Mouse (Mus musculus) layer of hippocampus, postnatal 10 days (tissue): ENCODE measurements around the gene Tstd3. TPM values are rescaled to one million over a fixed set of nuclear protein-coding genes. Genes with fewer than 3 reads are reported as not detected.

Experiments used
- DNase-seq, 2 experiments: peaks; one replicate each; pipeline ENCODE4 v3.0.0; 2021; ENCODE audit warnings: low spot score in 2 of 2
- long read RNA-seq: library from polyadenylated mRNA; stranded (forward); transcript quantifications from one replicate; pipeline ENCODE4 v2.0.0, GENCODE M21; 2023
- total RNA-seq, 2 experiments: library from RNA; stranded (reverse); gene quantifications; 2 replicates each; pipeline ENCODE4 v1.2.3; 2021

Gene Tstd3
- 10 to 100 TPM; 16.3 to 16.7 TPM for total RNA-seq
- long read RNA-seq, transcript Tstd3-201 (4 exons, 1,588 nt) = major isoform, 28 of 35 reads
- long read RNA-seq, partial matches to known transcripts = 1 of 35 reads
- long read RNA-seq, other reads (novel, unspliced or antisense) = 6 of 35 reads

GRCm38 (mm10) chr4:21766863-21767304 lies at the start of gene Tstd3, which contains the start of gene Usp45:
Gene Tstd3 (minus strand): TSS chr4:21767212.
Gene Usp45 (plus strand): TSS chr4:21767156.
- peak; percentile 83 to 88 for DNase-seq

- peak; percentile 47 to 51 for DNase-seq
Observed at GRCm38 (mm10) chr4:21814029-21814428, 47.0 kb upstream of the Tstd3 start.

- DNase-seq = no peak
Observed at GRCm38 (mm10) chr4:21812635-21813034, 45.6 kb upstream of the Tstd3 start.

GRCm38 (mm10) chr4:21810608-21811007 lies 43.6 kb upstream of the Tstd3 start:
- DNase-seq = no peak

GRCm38 (mm10) chr4:21807204-21807603 lies 40.2 kb upstream of the Tstd3 start:
- DNase-seq = no peak

GRCm38 (mm10) chr4:21801620-21802019 lies 34.6 kb upstream of the Tstd3 start:
- DNase-seq = no peak

- no peak for DNase-seq
Observed at GRCm38 (mm10) chr4:21801013-21801412, 34.0 kb upstream of the Tstd3 start.

- peak; percentile 28 to 37 for DNase-seq
Observed at GRCm38 (mm10) chr4:21793631-21794030, 26.6 kb upstream of the Tstd3 start.

- DNase-seq = no peak
Observed at GRCm38 (mm10) chr4:21789836-21790235, 22.8 kb upstream of the Tstd3 start.

- DNase-seq = no peak
Observed at GRCm38 (mm10) chr4:21788903-21789302, 21.9 kb upstream of the Tstd3 start.

GRCm38 (mm10) chr4:21786268-21786667 lies 19.3 kb upstream of the Tstd3 start:
- DNase-seq = no peak

- no peak for DNase-seq
Observed at GRCm38 (mm10) chr4:21780816-21781726, 14.1 kb upstream of the Tstd3 start.

GRCm38 (mm10) chr4:21776946-21777265 lies 9.9 kb upstream of the Tstd3 start:
- no peak for DNase-seq

GRCm38 (mm10) chr4:21776091-21776945 lies 9.3 kb upstream of the Tstd3 start:
- peak; percentile 89 to 93 for DNase-seq

GRCm38 (mm10) chr4:21772306-21772705 lies 5.3 kb upstream of the Tstd3 start:
- DNase-seq = no peak

GRCm38 (mm10) chr4:21771064-21771463 lies 4.1 kb upstream of the Tstd3 start:
- DNase-seq = no peak

- no peak for DNase-seq
Observed at GRCm38 (mm10) chr4:21766171-21766862, 695 bp downstream of the Tstd3 start.

GRCm38 (mm10) chr4:21763827-21764226 lies 3.2 kb downstream of the Tstd3 start:
- DNase-seq = no peak

- peak; percentile 40 to 58 for DNase-seq
Observed at GRCm38 (mm10) chr4:21761416-21762160, 5.4 kb downstream of the Tstd3 start.

- no peak for DNase-seq
Observed at GRCm38 (mm10) chr4:21758860-21759259, 8.2 kb downstream of the Tstd3 start.
